Mouse (Mus musculus) liver, embryonic 15.5 days (tissue): Measurements from ENCODE around the gene Ptx4. TPM values are rescaled to one million over a fixed set of nuclear protein-coding genes. Genes with fewer than 3 reads are reported as not detected.
A peak's percentile ranks its signal among the peaks of the same experiment; 100 is the strongest.
"Not testable (repeated sequence)": the region's sequence is repeated elsewhere in the genome, so short reads cannot be mapped to it uniquely, and the experiment has no call there.

Source experiments
- ATAC-seq: fragments of 200-750 bp; cut with Nextera tagmentation; 2 replicates; pipeline ENCODE4 v1.8.0; 2017; ENCODE audit warnings: moderate number of reproducible peaks, mild to moderate bottlenecking, moderate library complexity; ENCODE audit not compliant: insufficient read depth
- H3K27ac ChIP-seq: fragments of 300-500 bp; sonication (generic); replicated peaks from 2 replicates; pipeline ENCODE4 v1.5.1; 2015; ENCODE audit warnings: mild to moderate bottlenecking, inconsistent platforms
- H3K27me3 ChIP-seq: fragments of 300-500 bp; sonication (generic); 2 replicates; pipeline ENCODE4 v1.6.1; 2015; ENCODE audit warnings: mild to moderate bottlenecking, inconsistent platforms
- H3K36me3 ChIP-seq: fragments of 300-500 bp; sonication (generic); replicated peaks from 2 replicates; pipeline ENCODE4 v1.6.1; 2015; ENCODE audit warnings: moderate library complexity, mild to moderate bottlenecking, inconsistent platforms
- H3K4me1 ChIP-seq: fragments of 300-500 bp; sonication (generic); replicated peaks from 2 replicates; pipeline ENCODE4 v1.6.1; 2015; ENCODE audit warnings: inconsistent platforms
- H3K4me2 ChIP-seq: fragments of 300-500 bp; sonication (generic); 2 replicates; pipeline ENCODE4 v1.6.1; 2015; ENCODE audit warnings: moderate library complexity, mild to moderate bottlenecking, inconsistent platforms
- H3K4me3 ChIP-seq: fragments of 300-500 bp; sonication (generic); replicated peaks from 2 replicates; pipeline ENCODE4 v1.5.1; 2015; ENCODE audit warnings: mild to moderate bottlenecking, inconsistent platforms
- H3K9ac ChIP-seq: fragments of 300-500 bp; sonication (generic); 2 replicates; pipeline ENCODE4 v1.6.1; 2015; ENCODE audit warnings: moderate library complexity, mild to moderate bottlenecking, inconsistent platforms
- H3K9me3 ChIP-seq: fragments of 300-500 bp; sonication (generic); replicated peaks from 2 replicates; pipeline ENCODE4 v1.6.1; 2016; ENCODE audit warnings: inconsistent platforms
- WGBS: fragments of 180-500 bp; shearing (Covaris S2); methylation state at CpG from one replicate; pipeline ENCODE4 v1.1.7; 2015; ENCODE audit warnings: mixed read lengths; ENCODE audit not compliant: insufficient replicate concordance; 5-methylcytosine and 5-hydroxymethylcytosine counted together
- polyA plus RNA-seq: library from polyadenylated mRNA; unstranded; fragments of >200 nt; fragmentation: Nextera tagmentation; extraction: Ambion mirVana; gene quantifications from 2 replicates; pipeline ENCODE4 v1.2.1, GENCODE M21; 2015

Ptx4 gene
- polyA plus RNA-seq, 1 experiment from 2014 or later = 0.06 TPM

- peak within 1 kb of the TSS; percentile 100 for H3K4me2 ChIP-seq
- H3K9ac ChIP-seq = peak within 1 kb of the TSS; percentile 69
- 0 out of 2 replicates have a peak, but pooled peaks cover 3% of the 10 kb centered on the region for H3K36me3 ChIP-seq
- H3K9me3 ChIP-seq = no peaks in the 10 kb centered on the region
- H3K27ac ChIP-seq = peak within 1 kb of the TSS; percentile 85
- 5% methylated on average over 40 of the region's 40 CpGs for WGBS
- ATAC-seq = peak; percentile 86
- peak within 1 kb of the TSS; percentile 74 for H3K4me3 ChIP-seq
- H3K4me1 ChIP-seq = peaks cover 41% of the 10 kb centered on the region
- H3K27me3 ChIP-seq = peaks cover 14% of the 10 kb centered on the region
Measured at GRCm38 (mm10) chr17:25115664-25116432, 4.7 kb upstream of the Ptx4 start, which contains the start of gene Telo2. Gene Telo2 (minus strand): TSS chr17:25115967.

GRCm38 (mm10) chr17:25117263-25117662, 3.3 kb upstream of the Ptx4 start:
- H3K9ac ChIP-seq = no peak overlapping the region
- H3K36me3 ChIP-seq = 0 out of 2 replicates have a peak, but pooled peaks cover 1% of the 10 kb centered on the region
- H3K4me2 ChIP-seq = no peak overlapping the region
- H3K27ac ChIP-seq = no peak overlapping the region
- no peak for ATAC-seq
- no peak overlapping the region for H3K4me3 ChIP-seq
- no peaks in the 10 kb centered on the region for H3K9me3 ChIP-seq
- H3K4me1 ChIP-seq = peaks cover 41% of the 10 kb centered on the region
- H3K27me3 ChIP-seq = peaks cover 24% of the 10 kb centered on the region
- 35% methylated on average over 4 of the region's 4 CpGs for WGBS

DNA sequence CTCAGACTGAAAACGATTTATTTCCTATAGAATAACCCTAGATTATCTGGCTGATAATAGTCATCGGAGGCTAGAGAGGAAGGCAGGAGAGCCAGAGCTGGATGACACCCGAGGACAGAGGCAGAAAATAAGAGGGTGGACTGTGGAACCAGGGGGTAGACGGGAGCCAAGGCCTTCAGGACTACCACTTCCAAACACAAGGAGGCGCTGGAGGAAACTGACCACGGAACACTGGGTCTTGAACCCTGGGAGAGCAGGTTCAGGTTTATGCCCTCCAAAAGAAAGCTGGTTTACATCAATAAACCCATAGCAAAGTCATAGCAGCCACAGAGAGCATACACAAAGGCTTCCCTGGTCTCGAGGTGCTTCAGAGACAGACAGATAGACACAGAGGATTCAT, 3.4 kb downstream of the Ptx4 start:
- no peaks in the 10 kb centered on the region for H3K9me3 ChIP-seq
- 21% methylated on average over 7 of the region's 7 CpGs for WGBS
- no peak overlapping the region for H3K27ac ChIP-seq
- H3K9ac ChIP-seq = no peak overlapping the region
- H3K4me1 ChIP-seq = peaks cover 56% of the 10 kb centered on the region
- no peak for ATAC-seq
- H3K4me3 ChIP-seq = no peak overlapping the region
- H3K27me3 ChIP-seq = peaks cover 36% of the 10 kb centered on the region
- no peaks in the 10 kb centered on the region for H3K36me3 ChIP-seq
- H3K4me2 ChIP-seq = no peak overlapping the region

GRCm38 (mm10) chr17:25125442-25126060, 5.0 kb downstream of the Ptx4 start:
- peak; percentile 41; the same call in 1 of the 2 replicates for ATAC-seq
- H3K9me3 ChIP-seq, H3K9ac ChIP-seq, H3K4me3 ChIP-seq, H3K36me3 ChIP-seq: not testable (repeated sequence)
- 38% methylated on average over 3 of the region's 3 CpGs for WGBS
- peak overlapping the region; percentile 92 for H3K27ac ChIP-seq
- H3K4me2 ChIP-seq = peak overlapping the region; percentile 18; the same call in 1 of the 2 replicates
- H3K4me1 ChIP-seq = peaks cover 47% of the 10 kb centered on the region
- peaks cover 33% of the 10 kb centered on the region for H3K27me3 ChIP-seq

GRCm38 (mm10) chr17:25127079-25127478, 6.5 kb downstream of the Ptx4 start:
- Histone ChIP-seq H3K4me1 (peaks cover 46% of the 10 kb centered on the region), H3K9me3 (no peaks in the 10 kb centered on the region), H3K27ac (peak overlapping the region; percentile 92), H3K4me3 (0 out of 2 replicates have a peak overlapping the region, but pooled peaks have one; percentile 2), H3K9ac (peak overlapping the region; percentile 28), H3K4me2 (peak overlapping the region; percentile 60), H3K27me3 (peaks cover 21% of the 10 kb centered on the region), H3K36me3 (no peaks in the 10 kb centered on the region)
- peak; percentile 88 for ATAC-seq
- WGBS = 8% methylated on average over 8 of the region's 8 CpGs

DNA sequence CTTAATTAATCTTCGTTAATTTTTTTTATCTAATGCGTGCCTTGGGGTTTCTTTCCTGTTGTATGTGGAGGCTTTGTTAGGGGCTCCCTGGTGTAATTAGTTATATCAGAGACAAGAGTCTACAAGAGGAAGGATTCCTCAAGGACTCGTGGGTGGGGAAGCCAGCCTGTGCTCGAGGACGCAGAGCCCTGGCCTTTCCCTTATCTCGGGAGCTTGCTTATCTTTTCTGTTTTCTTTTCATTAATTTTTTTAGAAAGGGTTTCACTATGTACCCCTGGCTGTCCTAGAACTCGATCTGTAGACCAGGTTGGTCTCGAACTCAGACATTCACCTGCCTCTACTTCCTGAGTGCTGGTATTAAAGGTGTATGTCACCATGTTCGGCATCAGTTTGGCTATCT, 7.1 kb downstream of the Ptx4 start:
- peak overlapping the region; percentile 92 for H3K27ac ChIP-seq
- whole genome bisulfite sequencing = 27% methylated on average over 9 of the region's 9 CpGs
- ATAC-seq = peak; percentile 51
- peaks cover 15% of the 10 kb centered on the region for H3K27me3 ChIP-seq
- H3K36me3 ChIP-seq = no peaks in the 10 kb centered on the region
- peaks cover 46% of the 10 kb centered on the region for H3K4me1 ChIP-seq
- H3K4me3 ChIP-seq = 0 out of 2 replicates have a peak overlapping the region, but pooled peaks have one; percentile 2
- H3K9me3 ChIP-seq = no peaks in the 10 kb centered on the region
- peak overlapping the region; percentile 60 for H3K4me2 ChIP-seq
- H3K9ac ChIP-seq = peak overlapping the region; percentile 28

- Histone ChIP-seq H3K4me2 (no peak overlapping the region), H3K36me3 (no peaks in the 10 kb centered on the region), H3K4me3 (no peak overlapping the region), H3K9ac (no peak overlapping the region), H3K27ac (0 out of 2 replicates have a peak overlapping the region, but pooled peaks have one; percentile 24), H3K9me3 (no peaks in the 10 kb centered on the region), H3K4me1 (peaks cover 56% of the 10 kb centered on the region), H3K27me3 (no peaks in the 10 kb centered on the region)
- 100% methylated on average over 1 of the region's 1 CpGs for WGBS
- no peak for ATAC-seq
Measured at GRCm38 (mm10) chr17:25130060-25130459, 9.5 kb downstream of the Ptx4 start.

DNA sequence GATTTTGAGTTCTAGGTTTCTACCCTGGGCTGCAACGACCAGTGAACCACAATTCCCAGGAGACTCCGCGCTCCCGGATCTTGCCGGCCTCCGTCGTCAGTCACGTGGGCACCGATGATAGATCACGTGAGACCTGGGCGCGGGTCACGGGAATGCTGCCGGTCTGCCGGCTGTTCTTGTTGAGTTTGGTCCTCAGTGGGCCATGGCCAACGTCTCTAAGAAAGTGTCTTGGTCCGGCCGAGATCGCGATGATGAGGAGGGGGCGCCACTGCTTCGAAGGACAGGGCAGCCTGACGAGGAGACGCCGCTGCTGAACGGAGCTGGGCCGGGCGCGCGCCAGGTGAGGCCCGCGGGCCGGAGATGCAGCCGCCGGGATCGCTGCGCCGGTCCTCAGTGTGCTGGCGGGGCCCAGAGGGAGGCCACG, 12.7 kb downstream of the Ptx4 start, which contains the start of gene Clcn7:
Clcn7 (plus strand) TSS at position 117 of the 424 bp plus-strand sequence.
- Histone ChIP-seq H3K36me3 (peaks cover 4% of the 10 kb centered on the region; the same call in 1 of the 2 replicates), H3K27me3 (no peaks in the 10 kb centered on the region), H3K9ac (peak within 1 kb of the TSS; percentile 79), H3K27ac (peak within 1 kb of the TSS; percentile 61), H3K9me3 (no peaks in the 10 kb centered on the region), H3K4me1 (peaks cover 42% of the 10 kb centered on the region), H3K4me3 (peak within 1 kb of the TSS; percentile 93), H3K4me2 (peak within 1 kb of the TSS; percentile 83)
- under 1% methylated on average over 40 of the region's 40 CpGs for WGBS
- ATAC-seq = peak; percentile 91

DNA sequence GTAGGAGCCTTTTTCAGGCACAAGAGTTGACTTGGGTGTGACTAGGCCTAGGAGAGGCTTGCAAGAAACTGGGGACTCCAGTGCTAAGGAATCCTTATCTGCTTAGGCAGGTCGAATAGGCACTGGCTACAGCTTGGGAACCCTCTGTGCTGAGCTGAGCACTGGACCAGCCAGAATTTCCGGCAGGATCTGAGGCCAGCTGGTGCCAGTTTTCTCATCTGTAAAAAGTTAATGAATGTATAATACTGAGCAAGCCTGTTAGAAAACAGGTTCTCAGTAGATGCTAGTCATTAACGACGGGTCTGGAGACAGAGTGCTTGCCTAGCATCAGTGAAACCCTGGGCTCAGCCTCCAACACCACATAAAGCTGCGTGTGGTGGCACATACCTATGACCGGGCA, 15.1 kb downstream of the Ptx4 start:
- Histone ChIP-seq H3K27ac (no peak overlapping the region), H3K4me2 (0 out of 2 replicates have a peak overlapping the region, but pooled peaks have one; percentile 6), H3K36me3 (peaks cover 4% of the 10 kb centered on the region; the same call in 1 of the 2 replicates), H3K27me3 (no peaks in the 10 kb centered on the region), H3K4me3 (no peak overlapping the region), H3K9ac (no peak overlapping the region), H3K4me1 (peaks cover 48% of the 10 kb centered on the region), H3K9me3 (no peaks in the 10 kb centered on the region)
- WGBS = 83% methylated on average over 6 of the region's 6 CpGs
- no peak for ATAC-seq

DNA sequence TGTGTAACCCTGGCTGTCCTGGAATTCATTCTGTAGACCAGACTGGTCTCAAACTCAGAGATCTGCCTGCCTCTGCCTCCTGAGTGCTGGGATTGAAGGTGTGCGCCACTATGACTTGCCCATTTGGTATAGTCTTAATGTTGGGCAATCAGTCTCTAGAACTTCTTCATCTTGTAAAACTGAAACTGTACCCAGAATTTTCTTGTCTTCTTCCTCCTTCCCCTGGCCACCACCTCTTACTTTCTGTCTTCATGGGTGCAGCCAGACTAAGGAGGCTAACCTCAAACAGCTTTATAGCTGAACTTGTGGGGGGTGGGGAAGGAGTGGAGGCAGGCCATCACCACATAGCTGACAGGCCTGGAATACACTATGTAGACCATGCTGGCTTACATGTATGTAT, 18.2 kb downstream of the Ptx4 start:
- no peak overlapping the region for H3K4me3 ChIP-seq
- H3K4me1 ChIP-seq = peaks cover 41% of the 10 kb centered on the region
- peaks cover 4% of the 10 kb centered on the region; the same call in 1 of the 2 replicates for H3K36me3 ChIP-seq
- no peaks in the 10 kb centered on the region for H3K9me3 ChIP-seq
- no peak overlapping the region for H3K27ac ChIP-seq
- no peaks in the 10 kb centered on the region for H3K27me3 ChIP-seq
- 92% methylated on average over 1 of the region's 1 CpGs for WGBS
- no peak for ATAC-seq
- no peak overlapping the region for H3K4me2 ChIP-seq
- no peak overlapping the region for H3K9ac ChIP-seq

GRCm38 (mm10) chr17:25139960-25140359, 19.4 kb downstream of the Ptx4 start:
- Histone ChIP-seq H3K4me1 (peaks cover 31% of the 10 kb centered on the region), H3K36me3 (peaks cover 13% of the 10 kb centered on the region; the same call in 1 of the 2 replicates), H3K4me3 (no peak overlapping the region), H3K4me2 (no peak overlapping the region), H3K9ac (no peak overlapping the region), H3K27me3 (no peaks in the 10 kb centered on the region), H3K9me3 (no peaks in the 10 kb centered on the region), H3K27ac (no peak overlapping the region)
- ATAC-seq = no peak
- 63% methylated on average over 4 of the region's 4 CpGs for WGBS
